Mouse (Mus musculus) thymus, adult 2 months (tissue): Measurements from ENCODE around the gene Nxf2. TPM values are rescaled to one million over a fixed set of nuclear protein-coding genes. Genes with fewer than 3 reads are reported as not detected.

ENCODE experiments used
- DNase-seq: peaks from one replicate; pipeline ENCODE4 v3.0.0; 2021
- H3K27ac ChIP-seq: fragments of 200-500 bp; 2 replicates; pipeline ENCODE4 v1.5.1; 2012; ENCODE audit warnings: low read length, control low read depth; ENCODE audit not compliant: control insufficient read depth, insufficient read depth
- H3K27me3 ChIP-seq: fragments of 200-500 bp; 2 replicates; pipeline ENCODE4 v1.6.1; 2012; ENCODE audit warnings: mild to moderate bottlenecking, low read length, moderate library complexity, mixed read lengths; ENCODE audit not compliant: control insufficient read depth, insufficient read depth
- H3K36me3 ChIP-seq: fragments of 200-500 bp; 2 replicates; pipeline ENCODE4 v1.6.1; 2012; ENCODE audit warnings: mild to moderate bottlenecking, low read length, moderate library complexity; ENCODE audit not compliant: control insufficient read depth, insufficient read depth
- H3K4me1 ChIP-seq: fragments of 200-500 bp; replicated peaks from 2 replicates; pipeline ENCODE4 v1.6.1; 2012; ENCODE audit warnings: low read length; ENCODE audit not compliant: control insufficient read depth, insufficient read depth
- H3K4me3 ChIP-seq: fragments of 200-500 bp; 2 replicates; pipeline ENCODE4 v1.5.1; 2012; ENCODE audit warnings: mild to moderate bottlenecking, low read length, control low read depth, moderate library complexity; ENCODE audit not compliant: control insufficient read depth, insufficient read depth
- CTCF ChIP-seq: fragments of 200-500 bp; IDR thresholded peaks from 2 replicates; pipeline ENCODE4 v1.5.1; 2012; ENCODE audit warnings: mild to moderate bottlenecking, control low read depth, low read length, moderate library complexity, borderline replicate concordance; ENCODE audit not compliant: control insufficient read depth, poor library complexity, insufficient read depth; ENCODE audit errors: extremely low read depth
- POLR2A ChIP-seq: fragments of 200-500 bp; IDR thresholded peaks from 2 replicates; pipeline ENCODE4 v1.6.1; 2012; ENCODE audit warnings: mild to moderate bottlenecking, low read length, control low read depth, moderate library complexity; ENCODE audit not compliant: control insufficient read depth, poor library complexity, insufficient read depth; ENCODE audit errors: extremely low read depth
- WGBS: fragments of 180-500 bp; shearing (Covaris S2); methylation state at CpG from one replicate; pipeline ENCODE4 v1.1.7; 2018; 5-methylcytosine and 5-hydroxymethylcytosine counted together
- polyA plus RNA-seq: library from polyadenylated mRNA; depleted of rRNA; stranded (reverse); fragments of >200 nt; gene quantifications from 2 replicates; pipeline ENCODE4 v1.2.3, GENCODE M21; 2012; rRNA removed

Nxf2 gene
- polyA plus RNA-seq = 0.11 TPM in 1 of 2 replicates, not detected in the other

- no peaks in the 10 kb centered on the region for H3K4me1 ChIP-seq
- H3K36me3 ChIP-seq = no peaks in the 10 kb centered on the region
- H3K27me3 ChIP-seq = no peaks in the 10 kb centered on the region
- peak within 1 kb of the TSS; percentile 18 for H3K4me3 ChIP-seq
- TF ChIP-seq POLR2A (no peak), CTCF (no peak)
- H3K27ac ChIP-seq = no peak within 1 kb of the TSS
- WGBS = 98% methylated on average over 19 of the region's 19 CpGs
- no peak for DNase-seq
These were observed at the start of gene Nxf2 for GRCm38 (mm10) chrX:134964546-134964945. Nxf2 (minus strand) TSS chrX:134964754.

- Histone ChIP-seq H3K36me3 (no peaks in the 10 kb centered on the region), H3K27ac (no peak overlapping the region), H3K4me1 (no peaks in the 10 kb centered on the region), H3K27me3 (no peaks in the 10 kb centered on the region), H3K4me3 (no peak overlapping the region)
- 88% methylated on average over 3 of the region's 3 CpGs for WGBS
- no peak for DNase-seq
- TF ChIP-seq POLR2A (no peak), CTCF (no peak)
These were observed 46.8 kb upstream of the Nxf2 start for GRCm38 (mm10) chrX:135011381-135011780.

GRCm38 (mm10) chrX:135009471-135009815 lies 44.9 kb upstream of the Nxf2 start:
- DNase-seq = no peak
- 8% methylated on average over 6 of the region's 6 CpGs for WGBS
- H3K4me1 ChIP-seq = no peaks in the 10 kb centered on the region
- no peak overlapping the region for H3K27ac ChIP-seq
- no peaks in the 10 kb centered on the region for H3K36me3 ChIP-seq
- TF ChIP-seq CTCF (no peak), POLR2A (no peak)
- peak overlapping the region; percentile 97 for H3K4me3 ChIP-seq
- H3K27me3 ChIP-seq = no peaks in the 10 kb centered on the region

GRCm38 (mm10) chrX:135008720-135009470 lies 44.3 kb upstream of the Nxf2 start, which contains the start of gene Zmat1:
Zmat1 (minus strand) TSS chrX:135009209.
- peak within 1 kb of the TSS; percentile 97 for H3K27ac ChIP-seq
- peak; percentile 91; the same call in 1 of the 2 replicates for TF ChIP-seq POLR2A
- no peak for TF ChIP-seq CTCF
- H3K4me1 ChIP-seq = no peaks in the 10 kb centered on the region
- 2% methylated on average over 52 of the region's 65 CpGs for WGBS
- no peaks in the 10 kb centered on the region for H3K36me3 ChIP-seq
- no peaks in the 10 kb centered on the region for H3K27me3 ChIP-seq
- DNase-seq = peak; percentile 85
- H3K4me3 ChIP-seq = peak within 1 kb of the TSS; percentile 97

- 9% methylated on average over 5 of the region's 5 CpGs for WGBS
These were observed 43.5 kb upstream of the Nxf2 start for GRCm38 (mm10) chrX:135008021-135008420.

GRCm38 (mm10) chrX:134963305-134964094 lies 1.1 kb downstream of the Nxf2 start:
- Histone ChIP-seq H3K36me3 (no peaks in the 10 kb centered on the region), H3K4me3 (peak overlapping the region; percentile 18), H3K4me1 (no peaks in the 10 kb centered on the region), H3K27ac (no peak overlapping the region), H3K27me3 (no peaks in the 10 kb centered on the region)
- DNase-seq = peak; percentile 51
- TF ChIP-seq POLR2A (no peak), CTCF (no peak)
- WGBS = 60% methylated on average over 32 of the region's 53 CpGs

More at GRCm38 (mm10) chrX:135008021-135008420, 43.5 kb upstream of the Nxf2 start:
- Histone ChIP-seq H3K27me3 (no peaks in the 10 kb centered on the region), H3K4me3 (peak overlapping the region; percentile 20; the same call in 1 of the 2 replicates), H3K4me1 (no peaks in the 10 kb centered on the region), H3K36me3 (no peaks in the 10 kb centered on the region), H3K27ac (peak overlapping the region; percentile 84; the same call in 1 of the 2 replicates)
- no peak for DNase-seq
- TF ChIP-seq CTCF (no peak), POLR2A (no peak)
